Comparison of ENCODE assay signal across 16 mouse cellular contexts in the genomic region with DNA sequence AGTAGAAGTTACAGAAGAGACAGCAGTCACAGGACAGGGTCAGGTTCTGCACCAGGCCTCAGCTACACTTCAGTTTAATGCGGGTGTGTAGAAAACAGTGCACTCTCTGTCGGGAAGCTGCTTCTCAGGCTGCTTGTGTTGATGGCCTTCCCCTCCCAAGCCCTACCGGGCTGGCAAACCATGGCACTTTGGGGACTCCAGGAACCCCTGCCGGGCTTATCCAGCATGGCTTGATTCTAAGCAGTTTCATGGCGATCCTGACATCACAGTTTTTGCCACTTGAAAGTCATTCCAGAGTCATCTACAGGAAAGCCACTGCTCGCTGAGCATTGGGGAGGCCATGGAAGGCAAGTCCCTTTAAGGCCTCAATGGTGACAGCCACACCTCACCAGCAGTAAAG.
"Had no signal": no experiment of that assay in that cellular context is flagged by ENCODE, and none has a peak within 500 bp of the region (broad histone marks: within the 10 kb centered on the region; RNA-seq: fewer than 3 reads in every experiment).

No protein-coding gene starts in this region.

- ATAC-seq: lung, postnatal 0 days; midbrain, embryonic 13.5 days; midbrain, embryonic 15.5 days had no signal

- H3K9ac ChIP-seq: lung, embryonic 15.5 days; midbrain, embryonic 13.5 days; midbrain, embryonic 15.5 days; neural tube, embryonic 12.5 days; stomach, embryonic 15.5 days had no signal

- DNase-seq: lung, adult 2 months; lung, postnatal 14 days; lung, postnatal 36 days; right cerebral cortex, postnatal 14 days; thymus, adult 2 months; thymus, postnatal 25 days; thymus, postnatal 4 days had no signal

- H3K36me3 ChIP-seq: midbrain, embryonic 15.5 days had no signal

- H3K4me2 ChIP-seq: lung, embryonic 15.5 days; midbrain, embryonic 11.5 days; midbrain, embryonic 13.5 days; midbrain, embryonic 15.5 days; neural tube, embryonic 12.5 days; stomach, embryonic 15.5 days had no signal

- H3K27me3 ChIP-seq: lung, embryonic 15.5 days; megakaryocyte, embryonic 14.5 days; midbrain, embryonic 13.5 days; midbrain, embryonic 15.5 days; neural tube, embryonic 12.5 days; stomach, embryonic 15.5 days had no signal

- H3K4me1 ChIP-seq: lung, embryonic 15.5 days; midbrain, embryonic 13.5 days; midbrain, embryonic 15.5 days; neural tube, embryonic 12.5 days; stomach, embryonic 15.5 days had no signal

- H3K27ac ChIP-seq: lung, embryonic 15.5 days; midbrain, embryonic 13.5 days; midbrain, embryonic 15.5 days; neural tube, embryonic 12.5 days; stomach, embryonic 15.5 days; stomach, postnatal 0 days had no signal

- H3K4me3 ChIP-seq: lung, embryonic 15.5 days; midbrain, embryonic 13.5 days; midbrain, embryonic 15.5 days; neural tube, embryonic 12.5 days; stomach, embryonic 15.5 days had no signal

- H3K9me3 ChIP-seq: lung, embryonic 15.5 days; midbrain, embryonic 13.5 days; midbrain, embryonic 15.5 days; stomach, embryonic 15.5 days had no signal
